Mouse (Mus musculus) erythroblast, embryonic 14.5 days (primary cell): ENCODE measurements around the gene Ube2i.

Experiments
- GATA1 ChIP-seq: IDR thresholded peaks from 2 replicates; pipeline ENCODE4 v1.6.1; 2012; ENCODE audit warnings: low read length, inconsistent platforms, mixed read lengths
- TAL1 ChIP-seq: IDR thresholded peaks from 3 replicates; pipeline ENCODE4 v1.6.1; 2012; ENCODE audit warnings: low read length, inconsistent platforms, mixed read lengths

DNA sequence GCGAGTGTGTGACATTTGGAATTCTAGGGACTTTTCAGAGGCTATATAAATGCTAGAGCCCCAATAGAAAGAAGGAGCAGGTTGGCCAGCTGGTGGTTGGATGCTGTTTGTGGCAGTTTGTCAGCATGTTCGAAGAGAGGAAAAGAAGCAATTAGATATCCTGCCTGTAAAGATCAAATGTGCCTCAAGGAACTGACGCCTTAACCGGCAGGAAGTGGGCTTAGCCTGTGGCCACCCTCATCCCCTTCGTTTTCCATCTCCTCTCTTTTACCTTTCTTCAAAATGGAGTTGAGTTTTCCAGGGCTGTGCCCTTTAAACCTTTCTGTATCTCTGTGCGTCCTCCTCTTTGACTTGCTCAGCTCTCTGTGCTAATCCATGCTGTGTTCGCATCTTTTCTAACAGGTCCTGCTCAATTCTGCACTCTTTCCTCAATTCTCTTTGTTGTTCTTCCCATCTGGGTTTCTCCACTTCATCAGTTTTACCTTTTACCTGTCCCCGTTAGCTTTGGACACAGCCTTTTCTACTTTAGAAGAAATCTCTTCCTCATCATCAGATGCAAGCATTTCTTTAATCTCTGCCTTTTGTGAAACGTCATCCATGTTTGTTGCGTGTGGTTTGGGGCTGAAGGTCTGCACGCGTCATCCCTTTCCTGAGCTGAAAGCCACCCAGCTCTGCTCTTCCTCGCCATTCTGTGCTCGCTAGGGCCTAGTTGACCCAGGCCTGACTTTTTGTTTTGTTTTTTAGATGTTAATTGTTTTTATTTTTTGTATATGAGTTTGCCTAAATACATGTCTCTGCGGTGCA lies 54.7 kb downstream of the Ube2i start:
- TF ChIP-seq GATA1, result no peak
- TF ChIP-seq TAL1, result no peak
